Mouse (Mus musculus): Measurements from ENCODE around the gene Shc3. TPM values are rescaled to one million over a fixed set of nuclear protein-coding genes. Genes with fewer than 3 reads are reported as not detected.
A peak's percentile ranks its signal among the peaks of the same experiment; 100 is the strongest.

Shc3 gene
- polyA plus RNA-seq, 1 experiment, result 1.1 TPM

GRCm38 (mm10) chr13:51611060-51611459 lies 41.8 kb upstream of the Shc3 start:
- TF ChIP-seq CTCF (conservative IDR thresholded peaks at IDR 0.05; ENCODE audit: insufficient read depth, insufficient read length, low read depth, low read length) (no peak), POLR2A (IDR thresholded peaks at IDR 0.05; ENCODE audit: low read depth, low read length) (no peak)
- no peak for DNase-seq
- Histone ChIP-seq H3K4me1 (ENCODE audit: control insufficient read depth, insufficient read depth, low read length) (no peaks in the 10 kb centered on the region), H3K36me3 (ENCODE audit: control insufficient read depth, insufficient read depth, low read length) (no peaks in the 10 kb centered on the region), H3K27ac (ENCODE audit: insufficient read depth, low read depth, low read length) (no peak overlapping the region), H3K27me3 (replicated peaks; ENCODE audit: control insufficient read depth, insufficient read depth, low read length) (no peaks in the 10 kb centered on the region), H3K4me3 (ENCODE audit: insufficient read depth, low read depth, low read length) (no peak overlapping the region)
- WGBS, result 18% methylated on average over 9 of the region's 9 CpGs

GRCm38 (mm10) chr13:51609231-51609630 lies 40.0 kb upstream of the Shc3 start:
- no peaks in the 10 kb centered on the region for H3K4me1 ChIP-seq (ENCODE audit: control insufficient read depth, insufficient read depth, low read length)
- no peak for DNase-seq
- TF ChIP-seq POLR2A (IDR thresholded peaks at IDR 0.05; ENCODE audit: low read depth, low read length) (no peak), CTCF (conservative IDR thresholded peaks at IDR 0.05; ENCODE audit: insufficient read depth, insufficient read length, low read depth, low read length) (no peak)
- H3K4me3 ChIP-seq (ENCODE audit: insufficient read depth, low read depth, low read length), result no peak overlapping the region
- H3K27ac ChIP-seq (ENCODE audit: insufficient read depth, low read depth, low read length), result no peak overlapping the region
- no peaks in the 10 kb centered on the region for H3K36me3 ChIP-seq (ENCODE audit: control insufficient read depth, insufficient read depth, low read length)
- WGBS, result over 99% methylated on average over 7 of the region's 7 CpGs
- H3K27me3 ChIP-seq (replicated peaks; ENCODE audit: control insufficient read depth, insufficient read depth, low read length), result no peaks in the 10 kb centered on the region

- no peaks in the 10 kb centered on the region for H3K27me3 ChIP-seq (replicated peaks; ENCODE audit: control insufficient read depth, insufficient read depth, low read length)
- 55% methylated on average over 4 of the region's 4 CpGs for WGBS
- no peaks in the 10 kb centered on the region for H3K4me1 ChIP-seq (ENCODE audit: control insufficient read depth, insufficient read depth, low read length)
- DNase-seq, result no peak
- H3K36me3 ChIP-seq (ENCODE audit: control insufficient read depth, insufficient read depth, low read length), result no peaks in the 10 kb centered on the region
- no peak overlapping the region for H3K27ac ChIP-seq (ENCODE audit: insufficient read depth, low read depth, low read length)
- no peak overlapping the region for H3K4me3 ChIP-seq (ENCODE audit: insufficient read depth, low read depth, low read length)
- TF ChIP-seq POLR2A (IDR thresholded peaks at IDR 0.05; ENCODE audit: low read depth, low read length) (no peak), CTCF (conservative IDR thresholded peaks at IDR 0.05; ENCODE audit: insufficient read depth, insufficient read length, low read depth, low read length) (no peak)
Measured at GRCm38 (mm10) chr13:51603894-51604244, 34.6 kb upstream of the Shc3 start.

- no peaks in the 10 kb centered on the region for H3K36me3 ChIP-seq (ENCODE audit: control insufficient read depth, insufficient read depth, low read length)
- no peaks in the 10 kb centered on the region for H3K27me3 ChIP-seq (replicated peaks; ENCODE audit: control insufficient read depth, insufficient read depth, low read length)
- WGBS, result 22% methylated on average over 16 of the region's 16 CpGs
- no peak overlapping the region for H3K27ac ChIP-seq (ENCODE audit: insufficient read depth, low read depth, low read length)
- no peak overlapping the region for H3K4me3 ChIP-seq (ENCODE audit: insufficient read depth, low read depth, low read length)
- no peak for DNase-seq
- H3K4me1 ChIP-seq (ENCODE audit: control insufficient read depth, insufficient read depth, low read length), result no peaks in the 10 kb centered on the region
- TF ChIP-seq POLR2A (IDR thresholded peaks at IDR 0.05; ENCODE audit: low read depth, low read length), result no peak
- TF ChIP-seq CTCF (conservative IDR thresholded peaks at IDR 0.05; ENCODE audit: insufficient read depth, insufficient read length, low read depth, low read length), result no peak
Measured at GRCm38 (mm10) chr13:51603221-51603893, 34.1 kb upstream of the Shc3 start.

DNA sequence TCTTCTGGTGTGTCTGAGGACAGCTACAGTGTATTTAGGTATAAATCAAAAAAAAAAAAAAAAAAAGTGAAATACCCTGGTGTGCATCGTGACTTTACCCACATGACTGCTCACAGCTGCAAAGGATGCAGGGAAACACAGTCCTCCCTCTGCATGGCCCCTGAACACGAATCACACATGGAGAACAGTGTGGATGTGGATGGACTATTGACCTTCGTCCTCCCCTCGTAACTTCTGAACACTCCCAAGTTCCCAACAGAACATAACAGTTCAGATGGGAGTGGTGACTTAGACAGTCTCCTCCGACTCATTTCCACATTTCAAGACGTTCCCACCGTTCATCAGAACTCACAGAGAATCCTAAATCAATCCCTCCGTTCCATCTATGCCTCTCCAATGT lies 33.5 kb upstream of the Shc3 start:
- WGBS, result 36% methylated on average over 8 of the region's 8 CpGs
- no peak overlapping the region for H3K4me3 ChIP-seq (ENCODE audit: insufficient read depth, low read depth, low read length)
- peak; percentile 11 for DNase-seq
- H3K27me3 ChIP-seq (replicated peaks; ENCODE audit: control insufficient read depth, insufficient read depth, low read length), result no peaks in the 10 kb centered on the region
- H3K36me3 ChIP-seq (ENCODE audit: control insufficient read depth, insufficient read depth, low read length), result no peaks in the 10 kb centered on the region
- H3K27ac ChIP-seq (ENCODE audit: insufficient read depth, low read depth, low read length), result no peak overlapping the region
- no peak for TF ChIP-seq POLR2A (IDR thresholded peaks at IDR 0.05; ENCODE audit: low read depth, low read length)
- no peak for TF ChIP-seq CTCF (conservative IDR thresholded peaks at IDR 0.05; ENCODE audit: insufficient read depth, insufficient read length, low read depth, low read length)
- H3K4me1 ChIP-seq (ENCODE audit: control insufficient read depth, insufficient read depth, low read length), result no peaks in the 10 kb centered on the region

DNA sequence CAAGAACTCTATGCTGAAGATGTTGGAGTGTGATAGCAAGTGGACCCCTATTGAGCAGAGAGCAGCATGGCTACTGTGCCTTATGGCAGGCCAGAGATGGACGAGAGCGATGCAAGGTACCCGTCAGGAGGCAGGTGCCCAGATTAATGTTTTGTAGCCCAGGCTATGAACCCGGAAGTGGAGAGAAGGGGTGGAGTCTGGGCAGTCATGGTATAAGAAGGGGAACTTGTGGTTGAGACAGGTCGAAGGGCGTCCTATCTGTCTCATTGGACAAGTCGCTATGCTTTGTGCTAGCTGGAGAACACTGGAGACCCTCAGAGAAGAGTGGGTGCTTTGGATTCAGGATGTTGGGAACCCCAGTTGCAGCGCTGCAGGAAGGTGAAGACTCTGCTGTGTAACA lies 30.9 kb upstream of the Shc3 start:
- 87% methylated on average over 8 of the region's 8 CpGs for WGBS
- no peak for TF ChIP-seq CTCF (conservative IDR thresholded peaks at IDR 0.05; ENCODE audit: insufficient read depth, insufficient read length, low read depth, low read length)
- TF ChIP-seq POLR2A (IDR thresholded peaks at IDR 0.05; ENCODE audit: low read depth, low read length), result no peak
- Histone ChIP-seq H3K36me3 (ENCODE audit: control insufficient read depth, insufficient read depth, low read length) (no peaks in the 10 kb centered on the region), H3K4me3 (ENCODE audit: insufficient read depth, low read depth, low read length) (no peak overlapping the region), H3K4me1 (ENCODE audit: control insufficient read depth, insufficient read depth, low read length) (no peaks in the 10 kb centered on the region), H3K27me3 (replicated peaks; ENCODE audit: control insufficient read depth, insufficient read depth, low read length) (no peaks in the 10 kb centered on the region), H3K27ac (ENCODE audit: insufficient read depth, low read depth, low read length) (no peak overlapping the region)
- DNase-seq, result no peak

DNA sequence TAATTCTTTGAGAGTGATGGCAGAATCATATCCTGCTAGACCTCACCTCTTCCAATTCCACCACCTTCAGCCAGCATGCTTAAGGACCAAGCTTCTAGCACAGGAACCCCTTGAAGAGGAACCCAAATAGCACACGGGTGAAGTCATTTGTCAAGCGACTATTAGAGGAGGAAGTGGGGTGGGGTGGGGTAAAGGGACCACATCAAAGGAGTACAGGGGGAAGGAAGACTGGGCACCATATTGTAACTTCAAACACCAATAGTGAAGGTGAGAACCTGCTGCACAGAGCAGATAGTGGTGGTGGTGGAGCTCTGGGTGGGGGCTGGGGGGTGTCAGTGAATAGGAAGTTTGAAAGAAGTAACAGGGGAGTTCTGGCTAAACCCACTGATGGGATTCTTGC lies 28.8 kb upstream of the Shc3 start:
- no peak overlapping the region for H3K4me3 ChIP-seq (ENCODE audit: insufficient read depth, low read depth, low read length)
- H3K4me1 ChIP-seq (ENCODE audit: control insufficient read depth, insufficient read depth, low read length), result no peaks in the 10 kb centered on the region
- TF ChIP-seq POLR2A (IDR thresholded peaks at IDR 0.05; ENCODE audit: low read depth, low read length), result no peak
- no peak for TF ChIP-seq CTCF (conservative IDR thresholded peaks at IDR 0.05; ENCODE audit: insufficient read depth, insufficient read length, low read depth, low read length)
- WGBS, result 54% methylated on average over 2 of the region's 2 CpGs
- H3K36me3 ChIP-seq (ENCODE audit: control insufficient read depth, insufficient read depth, low read length), result no peaks in the 10 kb centered on the region
- no peak for DNase-seq
- no peaks in the 10 kb centered on the region; the same call in 1 of the 2 replicates for H3K27me3 ChIP-seq (replicated peaks; ENCODE audit: control insufficient read depth, insufficient read depth, low read length)
- no peak overlapping the region for H3K27ac ChIP-seq (ENCODE audit: insufficient read depth, low read depth, low read length)

All from kidney, adult 2 months (tissue).